Mouse (Mus musculus) left cerebral cortex, postnatal 4 days (tissue): ENCODE results near the gene Olfr1309. TPM values are rescaled to one million over a fixed set of nuclear protein-coding genes. Genes with fewer than 3 reads are reported as not detected.
"Not testable (repeated sequence)": the region's sequence is repeated elsewhere in the genome, so short reads cannot be mapped to it uniquely, and the experiment has no call there.

ENCODE experiments used
- DNase-seq: peaks from one replicate; pipeline ENCODE4 v3.0.0-alpha.2; 2022
- intact Hi-C: fragments of 180-260 bp; cut with DNase I; formaldehyde crosslinking; loops from one replicate; pipeline ENCODE4 v1.15.1; 2025
- total RNA-seq, 2 experiments: library from RNA; stranded (reverse); gene quantifications; 2 replicates each; pipeline ENCODE4 v1.2.3; 2021

The Olfr1309 gene
- total RNA-seq = not detected

- intact Hi-C loops = no loop called here
- DNase-seq = no peak
Observed at GRCm38 (mm10) chr2:111990181-111990580, at the start of gene Olfr1309. TSS of gene Olfr1309 (minus strand) at chr2:111990281.

GRCm38 (mm10) chr2:112026971-112027370 is 36.9 kb upstream of the Olfr1309 start:
- DNase-seq, intact Hi-C loops: not testable (repeated sequence)

GRCm38 (mm10) chr2:112024312-112024711 is 34.2 kb upstream of the Olfr1309 start, which contains the start of gene Olfr1311:
TSS of gene Olfr1311 (minus strand) at chr2:112024412.
- intact Hi-C loops = no loop called here
- no peak for DNase-seq

GRCm38 (mm10) chr2:112014900-112015299 is 24.8 kb upstream of the Olfr1309 start:
- no peak for DNase-seq
- intact Hi-C loops = no loop called here

- intact Hi-C loops = no loop called here
- DNase-seq = no peak
Observed at GRCm38 (mm10) chr2:112012608-112013007, 22.5 kb upstream of the Olfr1309 start, which contains the start of gene Olfr1310. TSS of gene Olfr1310 (minus strand) at chr2:112012708.

- intact Hi-C loops = no loop called here
- no peak for DNase-seq
Observed at GRCm38 (mm10) chr2:111964844-111965243, 25.2 kb downstream of the Olfr1309 start, which contains the start of gene Olfr1308. TSS of gene Olfr1308 (minus strand) at chr2:111964944.

GRCm38 (mm10) chr2:111949340-111949739 is 40.7 kb downstream of the Olfr1309 start, which contains the start of gene Olfr1307:
TSS of gene Olfr1307 (minus strand) at chr2:111949440.
- intact Hi-C loops = no loop called here
- DNase-seq = no peak

Other genes starting within 250 kb of the Olfr1309 start
- gene Olfr1301, start 239.3 kb downstream of the Olfr1309 start, total RNA-seq = not detected
- gene Olfr1302, start 212.9 kb downstream of the Olfr1309 start, total RNA-seq = not detected
- gene Olfr1303, start 169.9 kb downstream of the Olfr1309 start, total RNA-seq = not detected
- gene Olfr1305, start 113.1 kb downstream of the Olfr1309 start, total RNA-seq = not detected
- not detected for gene Olfr1306, start 74.0 kb downstream of the Olfr1309 start, total RNA-seq
- gene Olfr1307, start 40.8 kb downstream of the Olfr1309 start, total RNA-seq = under 1 TPM; 0.04 TPM
- gene Olfr1308, start 25.3 kb downstream of the Olfr1309 start, total RNA-seq = not detected
- not detected for gene Olfr1310, start 22.4 kb upstream of the Olfr1309 start, total RNA-seq
- not detected for gene Olfr1311, start 34.1 kb upstream of the Olfr1309 start, total RNA-seq
- not detected for gene Olfr1312, start 60.0 kb upstream of the Olfr1309 start, total RNA-seq
- gene Olfr1313, start 87.6 kb upstream of the Olfr1309 start, total RNA-seq = not detected
- gene Olfr1314, start 106.5 kb upstream of the Olfr1309 start, total RNA-seq = not detected
- gene Olfr1315-ps1, start 125.2 kb upstream of the Olfr1309 start, total RNA-seq = not detected
- not detected for gene Olfr1316, start 144.7 kb upstream of the Olfr1309 start, total RNA-seq
- not detected for gene Olfr1317, start 150.0 kb upstream of the Olfr1309 start, total RNA-seq
- gene Olfr1318, start 163.9 kb upstream of the Olfr1309 start, total RNA-seq = not detected
- 10 to 100 TPM; 47.7 to 50.4 TPM for gene Lpcat4, start 249.2 kb upstream of the Olfr1309 start, total RNA-seq